Mouse (Mus musculus): ENCODE results near the gene Sema4b.

Sema4b gene

GRCm38 (mm10) chr7:80218666-80219065, 32.0 kb downstream of the Sema4b start:
- DNase-seq (ENCODE audit: low spot score): no peak

DNA sequence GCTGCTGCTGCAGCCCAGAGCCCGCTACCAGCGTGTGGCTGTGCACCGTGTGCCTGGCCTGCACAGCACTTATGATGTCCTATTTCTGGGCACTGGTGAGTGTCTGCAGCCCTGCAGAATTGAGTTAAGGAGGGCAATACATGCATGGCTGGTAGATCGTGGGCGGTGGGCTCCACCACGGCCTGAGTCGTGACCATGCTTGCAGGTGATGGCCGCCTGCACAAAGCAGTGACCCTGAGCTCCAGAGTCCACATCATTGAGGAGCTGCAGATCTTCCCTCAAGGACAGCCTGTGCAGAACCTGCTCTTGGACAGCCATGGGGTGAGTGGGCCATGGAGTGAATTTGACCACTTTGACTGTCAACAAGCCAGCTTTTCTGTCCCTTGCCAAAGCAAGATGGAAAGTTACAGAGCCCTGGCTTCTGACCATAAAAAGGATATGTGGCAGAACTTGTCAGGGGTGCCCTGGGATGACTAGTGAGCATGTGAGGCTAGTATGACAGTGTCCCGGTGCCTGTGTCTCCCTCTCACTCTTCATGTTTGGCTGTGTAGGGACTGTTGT, 33.7 kb downstream of the Sema4b start:
- no peak for DNase-seq (ENCODE audit: low spot score)

DNA sequence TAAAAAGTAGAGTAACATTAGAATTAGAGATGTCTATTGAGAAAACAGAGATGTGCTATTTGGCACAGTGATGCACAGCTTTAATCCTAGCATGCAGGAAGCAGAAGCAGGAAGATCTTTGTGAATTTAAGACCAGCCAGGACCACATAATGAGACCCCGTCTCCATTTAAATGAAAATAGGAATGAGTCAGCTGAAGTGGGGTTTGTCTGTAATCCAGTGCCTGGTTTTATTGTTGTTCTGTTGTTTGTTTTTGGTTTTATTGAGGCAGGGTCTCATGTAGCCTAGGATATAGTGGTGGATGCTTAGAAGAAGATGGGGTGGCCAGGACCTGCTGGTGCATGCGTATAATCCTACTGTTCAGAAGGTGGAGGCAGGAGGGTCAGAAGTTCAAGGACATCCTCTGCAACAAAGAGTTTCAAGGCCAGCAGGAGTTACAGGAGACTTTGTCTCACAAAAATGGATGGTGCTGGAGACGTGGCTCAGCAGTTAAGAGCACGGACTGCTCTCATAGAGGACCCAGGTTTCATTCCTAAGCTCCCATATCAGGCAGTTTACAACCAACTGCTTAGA, 34.6 kb downstream of the Sema4b start:
- DNase-seq (ENCODE audit: low spot score): no peak

DNA sequence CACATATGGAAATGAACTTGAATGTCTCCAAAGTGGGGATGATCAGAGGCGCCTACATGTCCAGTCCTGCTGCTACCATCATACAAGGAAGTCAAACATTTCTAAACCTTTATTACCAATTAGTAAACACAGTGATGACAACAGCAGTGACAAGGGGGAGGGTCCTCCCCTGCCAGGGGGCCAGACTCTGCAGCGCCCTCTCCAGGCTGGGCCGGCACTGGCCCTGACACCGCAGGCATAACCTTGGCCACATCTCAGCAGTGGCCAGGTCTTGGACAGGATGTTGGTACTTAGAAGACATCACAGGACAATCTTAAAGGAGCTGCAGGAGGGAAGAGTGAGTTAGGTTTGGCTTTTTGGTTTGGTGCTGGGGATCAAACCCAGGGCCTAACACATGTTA, 40.4 kb downstream of the Sema4b start:
- DNase-seq (ENCODE audit: low spot score): no peak

- DNase-seq (ENCODE audit: low spot score): no peak
Measured at GRCm38 (mm10) chr7:80230196-80230595, 43.6 kb downstream of the Sema4b start.

- DNase-seq (ENCODE audit: low spot score): peak; percentile 33
Measured at GRCm38 (mm10) chr7:80231971-80232488, 45.4 kb downstream of the Sema4b start.

- peak; percentile 97 for DNase-seq (ENCODE audit: low spot score)
Measured at GRCm38 (mm10) chr7:80232489-80233029, 45.9 kb downstream of the Sema4b start, which contains the start of the genes Cib1 and Gdpgp1. Cib1 (minus strand) TSS chr7:80232813. Gdpgp1 (plus strand) TSS chr7:80232865.

DNA sequence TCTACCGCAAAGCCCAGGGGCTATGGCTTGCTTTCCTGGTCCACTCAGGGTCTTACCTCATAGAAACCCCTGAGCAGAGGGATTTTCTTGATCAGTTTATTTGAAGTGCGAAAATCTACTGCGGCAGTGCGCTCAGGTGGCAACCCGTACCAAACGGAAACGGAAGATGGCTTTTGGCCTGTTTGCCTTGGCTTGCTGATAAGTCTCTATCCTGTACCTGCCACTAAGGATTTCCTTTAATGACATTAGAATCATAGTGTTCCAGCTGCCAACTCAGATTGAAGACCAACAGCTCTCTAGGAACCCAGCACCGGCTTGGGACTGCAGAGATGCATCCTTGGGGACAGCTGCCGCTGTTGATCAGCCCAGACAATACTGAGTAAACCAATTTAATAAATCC, 47.2 kb downstream of the Sema4b start:
- DNase-seq (ENCODE audit: low spot score): no peak

DNA sequence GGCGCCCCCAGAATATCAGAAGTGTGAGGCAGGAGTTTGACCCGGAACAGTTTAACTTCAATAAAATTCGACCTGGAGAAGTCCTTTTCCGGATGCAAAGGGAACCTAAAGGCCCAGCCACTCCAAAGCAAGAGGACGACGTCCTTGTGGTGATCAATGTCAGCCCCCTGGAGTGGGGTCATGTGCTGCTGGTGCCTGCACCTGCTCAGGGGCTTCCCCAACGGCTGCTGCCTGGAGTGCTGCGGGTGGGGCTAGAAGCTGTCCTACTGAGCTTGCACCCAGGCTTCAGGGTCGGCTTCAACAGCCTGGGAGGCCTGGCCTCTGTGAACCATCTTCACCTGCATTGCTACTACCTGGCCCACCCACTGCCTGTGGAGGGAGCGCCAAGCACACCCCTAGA, 51.9 kb downstream of the Sema4b start:
- DNase-seq (ENCODE audit: low spot score): no peak

DNA sequence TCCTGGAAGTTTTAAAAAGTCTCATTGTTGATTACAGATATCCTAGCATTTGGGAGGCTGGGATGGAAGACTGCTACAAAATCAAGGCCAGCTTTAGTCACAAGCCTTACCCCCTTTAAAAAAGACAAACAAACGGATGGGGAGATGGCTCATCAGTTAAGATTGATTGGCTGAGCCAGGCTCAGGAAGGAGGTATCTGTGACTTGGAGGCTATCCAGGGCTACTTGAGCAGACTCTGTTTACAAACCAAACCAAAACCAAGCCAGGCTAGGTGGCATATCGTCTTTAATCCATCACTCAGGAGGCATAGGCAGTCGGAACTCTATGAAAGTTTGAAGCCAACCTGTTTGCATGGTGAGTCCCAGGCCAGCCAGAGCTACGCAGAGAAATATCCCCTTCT, 55.0 kb downstream of the Sema4b start:
- no peak for DNase-seq (ENCODE audit: low spot score)

- DNase-seq (ENCODE audit: low spot score): no peak
Measured at GRCm38 (mm10) chr7:80244851-80245250, 58.2 kb downstream of the Sema4b start.

GRCm38 (mm10) chr7:80246148-80246721, 59.6 kb downstream of the Sema4b start, which contains the start of gene Ttll13:
Ttll13 (plus strand) TSS chr7:80246376.
- peak; percentile 93 for DNase-seq (ENCODE audit: low spot score)

GRCm38 (mm10) chr7:80246859-80247258, 60.2 kb downstream of the Sema4b start:
- DNase-seq (ENCODE audit: low spot score): no peak

DNA sequence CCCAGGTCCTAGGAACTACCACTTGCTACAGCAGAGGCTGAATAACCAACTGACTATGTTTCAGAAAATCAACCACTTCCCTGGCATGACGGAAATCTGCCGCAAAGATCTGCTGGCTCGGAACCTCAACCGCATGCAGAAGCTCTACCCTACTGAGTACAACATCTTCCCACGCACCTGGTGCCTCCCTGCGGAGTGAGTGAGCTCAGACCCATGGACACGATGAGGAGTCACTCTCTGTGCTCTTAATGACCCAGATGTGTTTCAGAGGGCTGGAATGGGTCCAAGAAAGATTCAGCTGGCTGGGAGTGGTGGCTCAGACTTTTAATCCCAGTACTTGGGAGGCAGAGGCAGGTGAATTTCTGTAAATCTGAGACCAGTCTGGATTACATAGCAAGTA, 65.8 kb downstream of the Sema4b start:
- DNase-seq (ENCODE audit: low spot score): no peak

- DNase-seq (ENCODE audit: low spot score): no peak
Measured at GRCm38 (mm10) chr7:80252886-80253285, 66.2 kb downstream of the Sema4b start.

DNA sequence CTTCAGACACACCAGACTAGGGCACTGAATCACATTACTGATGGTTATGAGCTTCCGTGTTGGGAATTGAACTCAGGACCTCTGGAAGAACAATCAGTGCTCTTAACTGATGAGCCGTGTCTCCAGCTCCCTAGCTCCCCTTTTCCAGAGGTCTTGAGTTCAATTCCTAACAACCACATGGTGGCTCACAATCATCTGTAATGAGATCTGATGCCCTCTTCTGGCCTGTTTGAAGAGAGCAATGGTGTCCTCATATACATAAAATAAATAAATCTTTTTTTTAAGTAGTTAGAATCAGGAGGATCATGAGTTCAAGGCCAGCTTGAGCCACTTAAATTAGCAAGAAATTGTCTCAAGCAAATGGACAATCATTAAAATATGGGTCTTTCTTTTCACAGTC, 69.3 kb downstream of the Sema4b start:
- no peak for DNase-seq (ENCODE audit: low spot score)

DNA sequence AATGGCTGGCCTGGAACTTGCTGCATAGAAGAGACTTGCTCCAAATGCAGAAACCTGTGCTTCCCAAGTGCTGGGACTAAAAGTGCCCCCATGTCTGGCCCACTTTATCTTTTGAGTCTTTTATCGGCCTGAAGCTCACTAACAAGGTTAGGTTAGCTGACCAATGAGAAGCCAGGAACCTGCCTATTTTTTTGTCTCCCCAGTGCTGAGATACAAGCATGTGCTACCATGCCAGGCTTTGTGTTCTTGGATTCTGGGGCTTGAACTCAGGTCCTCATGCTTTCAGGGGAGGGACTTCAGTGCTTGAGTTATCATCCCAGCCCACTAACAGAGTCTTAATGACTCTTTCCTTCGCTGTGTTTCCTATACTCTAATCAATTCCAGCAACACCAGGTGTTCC, 71.1 kb downstream of the Sema4b start:
- no peak for DNase-seq (ENCODE audit: low spot score)

- DNase-seq (ENCODE audit: low spot score): peak; percentile 76
Measured at GRCm38 (mm10) chr7:80260625-80261371, 74.2 kb downstream of the Sema4b start, which contains the start of gene Ngrn. Ngrn (plus strand) TSS chr7:80261215.

- no peak for DNase-seq (ENCODE audit: low spot score)
Measured at GRCm38 (mm10) chr7:80261372-80261990, 74.8 kb downstream of the Sema4b start.

GRCm38 (mm10) chr7:80264606-80265005, 78.0 kb downstream of the Sema4b start:
- DNase-seq (ENCODE audit: low spot score): no peak

GRCm38 (mm10) chr7:80267764-80268163, 81.1 kb downstream of the Sema4b start:
- no peak for DNase-seq (ENCODE audit: low spot score)

Measured in ovary, postnatal 14 days (tissue).